Mouse (Mus musculus) MEL (cell line): ENCODE measurements around the gene Smyd5. TPM values are rescaled to one million over a fixed set of nuclear protein-coding genes. Genes with fewer than 3 reads are reported as not detected.

Experiments
- DNase-seq: peaks from one replicate; pipeline ENCODE4 v3.0.0; 2011; ENCODE audit warnings: low read depth, low spot score
- H3K27ac ChIP-seq: 2 replicates; pipeline ENCODE4 v1.5.1; 2012; ENCODE audit warnings: low read depth, mild to moderate bottlenecking, control low read depth, low read length, moderate library complexity; ENCODE audit not compliant: control insufficient read depth
- H3K27me3 ChIP-seq, 2 experiments: fragments of 150-350 bp in 1 of 2; sonication (generic) in 1 of 2; 2 replicates each; pipeline ENCODE4 v1.6.1; 2012; ENCODE audit warnings: low read length in 2 of 2, mild to moderate bottlenecking in 2 of 2, improper control_type of control experiment in 1 of 2, moderate library complexity in 1 of 2; ENCODE audit not compliant: insufficient read depth in 2 of 2, control insufficient read depth in 1 of 2
- H3K36me3 ChIP-seq, 2 experiments: 2 replicates each; pipeline ENCODE4 v1.6.1; 2012 to 2014; ENCODE audit warnings: low read length in 2 of 2, improper control_type of control experiment in 1 of 2, inconsistent platforms in 1 of 2, mild to moderate bottlenecking in 1 of 2; ENCODE audit not compliant: insufficient read depth in 2 of 2, control insufficient read depth in 1 of 2
- H3K4me1 ChIP-seq, 2 experiments: fragments of 150-350 bp in 1 of 2; sonication (generic) in 1 of 2; 2 replicates each; pipeline ENCODE4 v1.6.1; 2012; ENCODE audit warnings: low read length in 2 of 2, improper control_type of control experiment in 1 of 2, mild to moderate bottlenecking in 1 of 2; ENCODE audit not compliant: insufficient read depth in 2 of 2, control insufficient read depth in 1 of 2
- H3K4me3 ChIP-seq, 2 experiments: fragments of 150-350 bp in 1 of 2; sonication (generic) in 1 of 2; 2 replicates each; pipeline ENCODE4 v1.5.1; 2012; ENCODE audit warnings: low read depth in 2 of 2, low read length in 2 of 2, mild to moderate bottlenecking in 2 of 2, moderate library complexity in 2 of 2, control low read depth in 1 of 2, improper control_type of control experiment in 1 of 2; ENCODE audit not compliant: control insufficient read depth in 1 of 2, insufficient read depth in 1 of 2
- H3K79me2 ChIP-seq: 2 replicates; pipeline ENCODE4 v1.6.1; 2012; ENCODE audit warnings: mild to moderate bottlenecking, low read length, moderate library complexity; ENCODE audit not compliant: control insufficient read depth, poor library complexity, insufficient read depth
- H3K9ac ChIP-seq: 2 replicates; pipeline ENCODE4 v1.6.1; 2012; ENCODE audit warnings: low read depth, mild to moderate bottlenecking, control low read depth, low read length, moderate library complexity; ENCODE audit not compliant: control insufficient read depth, poor library complexity, severe bottlenecking
- H3K9me3 ChIP-seq: fragments of 150-350 bp; sonication (generic); replicated peaks from 2 replicates; pipeline ENCODE4 v1.6.1; 2012; ENCODE audit warnings: mild to moderate bottlenecking, low read length, improper control_type of control experiment, moderate library complexity; ENCODE audit not compliant: insufficient read depth
- CHD1 ChIP-seq: IDR thresholded peaks from 2 replicates; pipeline ENCODE4 v1.6.1; 2012; ENCODE audit warnings: low read depth, mild to moderate bottlenecking, inconsistent platforms, low read length, improper control_type of control experiment
- CTCF ChIP-seq, 3 experiments: IDR thresholded peaks in 2 of 3; conservative IDR thresholded peaks in 1 of 3; 2 replicates each; pipeline ENCODE4 v1.5.1; 2011 to 2012; ENCODE audit warnings: low read length in 3 of 3, low read depth in 2 of 3, mild to moderate bottlenecking in 2 of 3, improper control_type of control experiment in 1 of 3, inconsistent platforms in 1 of 3, mixed read lengths in 1 of 3, moderate library complexity in 1 of 3; ENCODE audit not compliant: control insufficient read depth in 1 of 3, insufficient read depth in 1 of 3, poor library complexity in 1 of 3, severe bottlenecking in 1 of 3
- MEF2A ChIP-seq: IDR thresholded peaks from 2 replicates; pipeline ENCODE4 v1.6.1; 2014; ENCODE audit warnings: low read depth, mild to moderate bottlenecking, inconsistent platforms, low read length, improper control_type of control experiment; ENCODE audit not compliant: poor library complexity, insufficient replicate concordance, severe bottlenecking; ENCODE audit errors: extremely low read depth
- NRF1 ChIP-seq: IDR thresholded peaks from 2 replicates; pipeline ENCODE4 v1.6.1; 2014; ENCODE audit warnings: low read depth, mild to moderate bottlenecking, inconsistent platforms, low read length, improper control_type of control experiment, moderate library complexity; ENCODE audit not compliant: poor library complexity, insufficient read depth, severe bottlenecking
- RAD21 ChIP-seq: IDR thresholded peaks from 2 replicates; pipeline ENCODE4 v1.6.1; 2011; ENCODE audit warnings: mild to moderate bottlenecking, low read depth, low read length, improper control_type of control experiment
- TAL1 ChIP-seq: IDR thresholded peaks from 2 replicates; pipeline ENCODE4 v1.6.1; 2012; ENCODE audit warnings: mild to moderate bottlenecking, inconsistent platforms, low read length, moderate library complexity, mixed read lengths
- USF1 ChIP-seq: IDR thresholded peaks from 2 replicates; pipeline ENCODE4 v1.6.1; 2014; ENCODE audit warnings: low read depth, mild to moderate bottlenecking, inconsistent platforms, low read length, improper control_type of control experiment, moderate library complexity
- ZKSCAN1 ChIP-seq: IDR thresholded peaks from 2 replicates; pipeline ENCODE4 v1.6.1; 2012; ENCODE audit warnings: low read depth, mild to moderate bottlenecking, inconsistent platforms, low read length, improper control_type of control experiment, moderate library complexity
- polyA plus RNA-seq, 2 experiments: library from polyadenylated mRNA; stranded (reverse) in 1 of 2; unstranded in 1 of 2; fragments of >175 nt in 1 of 2; fragments of >200 nt in 1 of 2; gene quantifications; 2 replicates each; pipeline versions ENCODE4 v1.2.1 to v1.2.4; 2012; ENCODE audit warnings: low replicate concordance in 2 of 2, low read depth in 1 of 2; ENCODE audit not compliant: insufficient read length in 2 of 2, insufficient read depth in 1 of 2, missing spikeins in 1 of 2
- total RNA-seq: library from RNA; depleted of rRNA; stranded (reverse); fragments of 300-350 nt; gene quantifications from 2 replicates; pipeline ENCODE4 v1.2.3, GENCODE M21; 2012

The Smyd5 gene
- total and polyA plus RNA-seq, 3 experiments = 102 to 113 TPM; not detected in 1

DNA sequence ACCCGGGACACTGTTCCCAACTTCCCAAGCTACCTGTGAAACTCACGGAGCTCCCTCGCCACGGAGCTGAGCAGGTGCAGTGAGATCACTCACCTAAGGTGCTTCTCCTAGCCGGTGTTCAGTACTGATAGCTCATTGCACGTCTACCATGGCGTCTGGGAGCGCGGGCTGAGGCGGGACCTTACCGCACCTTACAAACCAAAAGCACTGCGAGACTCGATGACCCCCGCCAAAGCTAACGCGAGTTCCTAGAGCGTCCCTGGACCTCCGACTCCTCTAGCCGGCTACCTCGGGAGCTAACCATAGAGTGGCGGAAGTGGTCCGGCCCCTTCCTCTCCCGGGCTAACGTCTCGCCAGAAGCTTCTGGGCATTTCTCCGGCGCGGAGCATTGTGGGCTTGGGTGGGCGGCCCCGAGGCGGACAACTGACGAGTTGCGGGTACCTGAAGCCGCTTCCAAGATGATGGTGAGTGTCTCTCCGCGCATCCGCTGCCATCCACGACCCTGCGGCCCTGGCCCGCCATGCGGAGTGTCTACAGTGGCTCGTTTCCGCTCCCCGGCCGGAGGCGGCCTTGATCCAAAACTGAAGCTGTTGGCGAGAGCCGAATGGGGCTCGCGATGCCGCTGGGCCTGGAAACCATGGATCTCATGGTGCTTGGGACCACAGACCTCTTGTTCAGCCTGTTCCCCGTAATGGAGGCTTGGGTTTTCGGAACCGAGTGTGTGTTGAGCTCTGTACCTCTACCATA is 20.0 kb downstream of the Smyd5 start, which contains the start of gene Pradc1 (continued):
- no peak; the same call in 1 of the 2 replicates for TF ChIP-seq RAD21
- TF ChIP-seq ZKSCAN1 = no peak
- no peak for TF ChIP-seq MEF2A

DNA sequence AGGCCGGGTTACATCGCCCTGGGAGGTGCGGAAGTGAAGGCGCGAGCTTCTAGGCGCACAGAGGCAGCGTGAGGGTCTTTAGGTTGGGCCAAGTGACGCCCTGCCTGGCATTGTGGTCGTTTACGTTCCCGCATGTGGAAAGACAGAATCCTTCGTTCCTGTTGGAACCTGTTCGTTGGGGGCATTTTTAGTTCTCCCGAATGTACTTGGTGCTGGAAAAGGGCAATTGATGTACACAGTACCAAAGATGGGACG is 20.5 kb downstream of the Smyd5 start:
- no peaks in the 10 kb centered on the region for H3K9me3 ChIP-seq
- no peak for DNase-seq
- peaks cover 8 to 24% of the 10 kb centered on the region in 2 experiments; a peak in 2 of 4 replicates for H3K4me1 ChIP-seq
- H3K27ac ChIP-seq = peak overlapping the region; percentile 70
- H3K79me2 ChIP-seq = peaks cover 60% of the 10 kb centered on the region
- H3K4me3 ChIP-seq = peak overlapping the region; percentile 74 to 92
- TF ChIP-seq TAL1 (no peak), CHD1 (0 out of 2 replicates have a peak, but pooled peaks have one; percentile 81)
- peak overlapping the region; percentile 81 for H3K9ac ChIP-seq
- H3K36me3 ChIP-seq = peaks cover 3 to 44% of the 10 kb centered on the region in 2 experiments
- H3K27me3 ChIP-seq = no peaks in the 10 kb centered on the region

DNA sequence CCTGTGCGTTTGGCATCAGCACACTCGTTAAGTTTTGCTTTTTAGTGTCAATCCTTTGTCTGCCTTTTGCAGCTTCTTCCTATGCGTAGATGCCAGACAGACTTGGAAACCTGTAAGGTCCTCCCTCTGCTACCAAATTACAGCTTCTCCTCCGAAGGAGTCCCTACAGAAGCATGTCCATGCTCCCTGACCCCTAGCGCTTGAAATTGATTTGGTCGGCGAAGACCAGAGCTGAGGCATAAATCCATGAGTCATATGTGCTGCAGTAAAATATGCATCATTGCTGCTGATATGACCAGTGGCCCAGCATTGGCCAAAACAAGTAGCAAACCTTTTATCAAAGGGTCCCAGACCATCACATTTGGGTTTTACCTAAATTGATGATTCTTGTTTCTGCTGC is 21.0 kb downstream of the Smyd5 start:
- peaks cover 5 to 44% of the 10 kb centered on the region in 2 experiments for H3K36me3 ChIP-seq
- H3K4me1 ChIP-seq = peaks cover 8 to 24% of the 10 kb centered on the region in 2 experiments; a peak in 2 of 4 replicates
- no peaks in the 10 kb centered on the region for H3K27me3 ChIP-seq

DNA sequence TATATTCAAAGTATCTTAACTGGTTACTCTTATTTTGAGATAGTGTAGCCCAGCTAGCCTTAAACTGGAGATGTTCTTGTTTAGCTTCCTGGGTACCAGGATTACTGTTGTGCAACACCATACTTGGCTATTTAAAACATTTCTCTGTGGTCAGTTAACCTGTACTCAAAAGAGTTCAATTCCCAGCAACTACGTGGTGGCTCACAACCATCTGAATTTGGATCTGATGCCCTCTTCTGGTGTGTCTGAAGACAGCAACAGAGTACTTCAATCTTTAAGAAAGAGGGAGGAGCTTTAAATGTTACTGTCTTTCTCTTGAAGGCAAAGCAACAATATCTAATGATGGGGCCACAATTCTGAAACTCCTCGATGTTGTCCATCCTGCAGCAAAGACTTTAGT is 27.8 kb downstream of the Smyd5 start:
- H3K27me3 ChIP-seq = no peaks in the 10 kb centered on the region
- DNase-seq = no peak
- peaks cover 43% of the 10 kb centered on the region for H3K79me2 ChIP-seq
- peaks cover 28 to 33% of the 10 kb centered on the region in 2 experiments for H3K36me3 ChIP-seq
- H3K9ac ChIP-seq = no peak overlapping the region
- no peak overlapping the region for H3K4me3 ChIP-seq
- H3K9me3 ChIP-seq = no peaks in the 10 kb centered on the region
- H3K27ac ChIP-seq = no peak overlapping the region
- H3K4me1 ChIP-seq = peaks cover 5 to 12% of the 10 kb centered on the region in 2 experiments; a peak in 2 of 4 replicates
- TF ChIP-seq CTCF (IDR thresholded peaks at IDR 0.05 in 2 of 3, conservative IDR thresholded peaks at IDR 0.05 in 1 of 3; ENCODE audit: control insufficient read depth in 1 of 3, insufficient read depth in 1 of 3, low read depth in 2 of 3, low read length in 3 of 3, poor library complexity in 1 of 3, severe bottlenecking in 1 of 3) (peak in 1 of 3 experiments; percentile 4; a peak in 1 of 6 replicates), USF1 (no peak)

More for the DNA sequence above, 21.0 kb downstream of the Smyd5 start:
- Histone ChIP-seq H3K79me2 (peaks cover 64% of the 10 kb centered on the region), H3K4me3 (peak overlapping the region; percentile 74 to 92), H3K27ac (peak overlapping the region; percentile 70), H3K9ac (peak overlapping the region; percentile 81), H3K9me3 (no peaks in the 10 kb centered on the region)
- TF ChIP-seq NRF1 = no peak
- peak; percentile 51 for DNase-seq
